In genomic region chr8:26273415-26273760, GRCm38 (mm10) we compare ENCODE assay signal across 10 mouse cellular contexts.
DNase-seq lines count a peak whose midpoint lies in the region; ATAC-seq lines count a peak whose summit lies in the region.
"Had no signal": no experiment of that assay in that cellular context is flagged by ENCODE, and none has a peak within 500 bp of the region (broad histone marks: within the 10 kb centered on the region; RNA-seq: fewer than 3 reads in every experiment).

No protein-coding gene starts in this region.

- H3K4me3 ChIP-seq in kidney, embryonic 15.5 days (replicated peaks) = no peak overlapping the region
- 0 out of 2 replicates have a peak overlapping the region, but pooled peaks have one; percentile 10 for H3K4me3 ChIP-seq in forebrain, embryonic 13.5 days
- no peak overlapping the region for H3K4me3 ChIP-seq in intestine, embryonic 15.5 days (replicated peaks)
- no peak overlapping the region for H3K4me3 ChIP-seq in neural tube, embryonic 11.5 days (ENCODE audit: low read depth, low read length)

- H3K9me3 ChIP-seq in kidney, embryonic 15.5 days (replicated peaks) = no peaks in the 10 kb centered on the region
- H3K9me3 ChIP-seq in forebrain, embryonic 13.5 days (replicated peaks) = no peaks in the 10 kb centered on the region
- H3K9me3 ChIP-seq in intestine, embryonic 15.5 days = no peaks in the 10 kb centered on the region
- no peaks in the 10 kb centered on the region for H3K9me3 ChIP-seq in neural tube, embryonic 11.5 days (ENCODE audit: control insufficient read depth, low read length)

- H3K36me3 ChIP-seq in kidney, embryonic 15.5 days = no peaks in the 10 kb centered on the region
- H3K36me3 ChIP-seq in forebrain, embryonic 13.5 days (ENCODE audit: poor library complexity, severe bottlenecking) = no peaks in the 10 kb centered on the region
- H3K36me3 ChIP-seq in intestine, embryonic 15.5 days = no peaks in the 10 kb centered on the region
- no peaks in the 10 kb centered on the region for H3K36me3 ChIP-seq in neural tube, embryonic 11.5 days (ENCODE audit: control insufficient read depth, insufficient read depth, low read length)

- peaks cover 26% of the 10 kb centered on the region for H3K4me1 ChIP-seq in kidney, embryonic 15.5 days
- peaks cover 28% of the 10 kb centered on the region for H3K4me1 ChIP-seq in forebrain, embryonic 13.5 days
- no peaks in the 10 kb centered on the region for H3K4me1 ChIP-seq in intestine, embryonic 15.5 days (replicated peaks)
- H3K4me1 ChIP-seq in neural tube, embryonic 11.5 days (ENCODE audit: control insufficient read depth, insufficient read depth, low read length) = peaks cover 2% of the 10 kb centered on the region; the same call in 1 of the 2 replicates

- peak; percentile 58; the same call in 1 of the 2 replicates for ATAC-seq in kidney, embryonic 15.5 days (replicated peaks; ENCODE audit: low FRiP score)
- peak; percentile 78; the same call in 1 of the 2 replicates for ATAC-seq in forebrain, embryonic 13.5 days
- no peak for ATAC-seq in intestine, embryonic 15.5 days
- ATAC-seq in neural tube, embryonic 11.5 days (ENCODE audit: insufficient read depth, low FRiP score, low TSS enrichment) = no peak
- ATAC-seq: inflammation-experienced regulatory T-cells, adult 6 months had no signal

- peaks cover 25% of the 10 kb centered on the region for H3K27me3 ChIP-seq in kidney, embryonic 15.5 days
- H3K27me3 ChIP-seq in forebrain, embryonic 13.5 days = peaks cover 12% of the 10 kb centered on the region
- H3K27me3 ChIP-seq in intestine, embryonic 15.5 days (replicated peaks) = 0 out of 2 replicates have a peak, but pooled peaks cover 5% of the 10 kb centered on the region
- H3K27me3 ChIP-seq in neural tube, embryonic 11.5 days (ENCODE audit: control insufficient read depth, insufficient read depth, low read length) = peaks cover 3% of the 10 kb centered on the region; the same call in 1 of the 2 replicates
- H3K27me3 ChIP-seq: CH12.LX had no signal

- 1% methylated on average over 12 of the region's 12 CpGs for WGBS in kidney, embryonic 15.5 days
- WGBS in forebrain, embryonic 13.5 days = under 1% methylated on average over 12 of the region's 12 CpGs
- WGBS in intestine, embryonic 15.5 days = 12% methylated on average over 12 of the region's 12 CpGs
- WGBS in neural tube, embryonic 11.5 days = 2% methylated on average over 12 of the region's 12 CpGs

- intact Hi-C loops in left cerebral cortex, postnatal 36 days (cut with DNase I) = no loop called here

- H3K9ac ChIP-seq in kidney, embryonic 15.5 days = no peak overlapping the region
- no peak overlapping the region for H3K9ac ChIP-seq in forebrain, embryonic 13.5 days
- H3K9ac ChIP-seq in intestine, embryonic 15.5 days = no peak overlapping the region
- H3K9ac ChIP-seq in neural tube, embryonic 11.5 days (ENCODE audit: low read length) = no peak overlapping the region

- DNase-seq in kidney, postnatal 36 days = no peak
- peak; percentile 39 for DNase-seq in neural tube, embryonic 11.5 days (ENCODE audit: low spot score)
- DNase-seq in Muller cell, postnatal 12 days (ENCODE audit: inconsistent ontology term) = no peak
- DNase-seq in left cerebral cortex, postnatal 36 days (ENCODE audit: low spot score in 2 of 2) = no peak
- no peak for DNase-seq in spleen, adult 12 weeks (ENCODE audit: low spot score)

- H3K27ac ChIP-seq in kidney, embryonic 15.5 days = peak overlapping the region; percentile 29; the same call in 1 of the 2 replicates
- H3K27ac ChIP-seq in forebrain, embryonic 13.5 days = no peak overlapping the region
- no peak overlapping the region for H3K27ac ChIP-seq in intestine, embryonic 15.5 days
- no peak overlapping the region for H3K27ac ChIP-seq in neural tube, embryonic 11.5 days (ENCODE audit: low read depth, low read length)

- H3K4me2 ChIP-seq in kidney, embryonic 15.5 days = peak overlapping the region; percentile 35
- H3K4me2 ChIP-seq in forebrain, embryonic 13.5 days = peak overlapping the region; percentile 46
- H3K4me2 ChIP-seq in intestine, embryonic 15.5 days (replicated peaks) = peak overlapping the region; percentile 39
- 0 out of 2 replicates have a peak overlapping the region, but pooled peaks have one; percentile 12 for H3K4me2 ChIP-seq in neural tube, embryonic 11.5 days (ENCODE audit: low read depth)

Comparison
In these comparisons a context has a peak if more than half of its experiments do, and no peak if none do; other contexts are left out.
1. ATAC-seq: peak in kidney, embryonic 15.5 days (single experiment) and forebrain, embryonic 13.5 days (single experiment); none in intestine, embryonic 15.5 days (single experiment) and neural tube, embryonic 11.5 days (single experiment).
2. Peak in every context shown above with its lines, with median percentiles within 50 percentile points of each other: H3K4me2 ChIP-seq.